Mouse (Mus musculus) embryonic facial prominence, embryonic 11.5 days (tissue): ENCODE results near the gene Tmem220. TPM values are rescaled to one million over a fixed set of nuclear protein-coding genes. Genes with fewer than 3 reads are reported as not detected.

ENCODE experiments used
- ATAC-seq: fragments of 200-750 bp; cut with Nextera tagmentation; replicated peaks from 2 replicates; pipeline ENCODE4 v1.8.0; 2017; ENCODE audit warnings: low read depth; ENCODE audit not compliant: insufficient number of reproducible peaks, low FRiP score, low TSS enrichment
- DNase-seq: peaks from one replicate; pipeline ENCODE4 v3.0.0-alpha.2; 2015; ENCODE audit warnings: low spot score
- H3K27ac ChIP-seq: fragments of 300-500 bp; sonication (generic); replicated peaks from 2 replicates; pipeline ENCODE4 v1.5.1; 2014; ENCODE audit warnings: mild to moderate bottlenecking, low read depth, low read length, control low read depth
- H3K27me3 ChIP-seq: fragments of 300-500 bp; sonication (generic); 2 replicates; pipeline ENCODE4 v1.6.1; 2014; ENCODE audit warnings: mild to moderate bottlenecking, low read length, moderate library complexity, mixed read lengths; ENCODE audit not compliant: control insufficient read depth, insufficient read depth
- H3K36me3 ChIP-seq: fragments of 300-500 bp; sonication (generic); replicated peaks from 2 replicates; pipeline ENCODE4 v1.6.1; 2014; ENCODE audit warnings: low read depth, mild to moderate bottlenecking, low read length, moderate library complexity, mixed read lengths; ENCODE audit not compliant: control insufficient read depth, insufficient read depth
- H3K4me1 ChIP-seq: fragments of 300-500 bp; sonication (generic); 2 replicates; pipeline ENCODE4 v1.6.1; 2014; ENCODE audit warnings: low read length, mixed read lengths; ENCODE audit not compliant: control insufficient read depth, insufficient read depth
- H3K4me2 ChIP-seq: fragments of 300-500 bp; sonication (generic); 2 replicates; pipeline ENCODE4 v1.6.1; 2014; ENCODE audit warnings: low read depth, mild to moderate bottlenecking, control low read depth, low read length, moderate library complexity
- H3K4me3 ChIP-seq: fragments of 300-500 bp; sonication (generic); 2 replicates; pipeline ENCODE4 v1.5.1; 2014; ENCODE audit warnings: low read depth, low read length, control low read depth
- H3K9ac ChIP-seq: fragments of 300-500 bp; sonication (generic); replicated peaks from 2 replicates; pipeline ENCODE4 v1.6.1; 2014; ENCODE audit warnings: mild to moderate bottlenecking, control low read depth, low read length
- H3K9me3 ChIP-seq: fragments of 300-500 bp; sonication (generic); replicated peaks from 2 replicates; pipeline ENCODE4 v1.6.1; 2016; ENCODE audit warnings: mild to moderate bottlenecking, low read length, inconsistent platforms, mixed read lengths; ENCODE audit not compliant: control insufficient read depth
- WGBS: fragments of 180-500 bp; shearing (Covaris S2); extraction: QIAGEN DNeasy Blood & Tissue Kit; methylation state at CpG from one replicate; pipeline ENCODE4 v1.1.7; 2014; 5-methylcytosine and 5-hydroxymethylcytosine counted together
- polyA plus RNA-seq: library from polyadenylated mRNA; unstranded; fragments of >200 nt; fragmentation: Nextera tagmentation; extraction: Ambion mirVana; gene quantifications from 2 replicates; pipeline ENCODE4 v1.2.1, GENCODE M21; 2014

The Tmem220 gene
- polyA plus RNA-seq, 1 experiment from 2014 or later, result 0.98 TPM

GRCm38 (mm10) chr11:66985136-66985702 lies 39.7 kb upstream of the Tmem220 start:
- Histone ChIP-seq H3K9ac (peak overlapping the region; percentile 22), H3K36me3 (no peaks in the 10 kb centered on the region), H3K9me3 (no peaks in the 10 kb centered on the region), H3K4me3 (peak overlapping the region; percentile 17; the same call in 1 of the 2 replicates), H3K27ac (no peak overlapping the region), H3K4me2 (peak overlapping the region; percentile 32), H3K27me3 (no peaks in the 10 kb centered on the region), H3K4me1 (no peaks in the 10 kb centered on the region; the same call in none of the 2 replicates)
- DNase-seq (no peak), ATAC-seq (no peak)
- 38% methylated on average over 11 of the region's 11 CpGs for WGBS

- no peak for DNase-seq
- 68% methylated on average over 2 of the region's 2 CpGs for WGBS
- H3K4me1 ChIP-seq, result no peaks in the 10 kb centered on the region
These were observed 32.8 kb upstream of the Tmem220 start for GRCm38 (mm10) chr11:66992150-66992549.

GRCm38 (mm10) chr11:66993674-66994073 lies 31.3 kb upstream of the Tmem220 start:
- WGBS, result 32% methylated on average over 1 of the region's 1 CpGs
- no peaks in the 10 kb centered on the region for H3K4me1 ChIP-seq
- H3K27ac ChIP-seq, result no peak overlapping the region
- DNase-seq, result no peak
- no peaks in the 10 kb centered on the region for H3K27me3 ChIP-seq
- no peak overlapping the region for H3K4me3 ChIP-seq
- no peaks in the 10 kb centered on the region for H3K9me3 ChIP-seq
- H3K4me2 ChIP-seq, result no peak overlapping the region
- no peaks in the 10 kb centered on the region for H3K36me3 ChIP-seq
- no peak for ATAC-seq
- H3K9ac ChIP-seq, result no peak overlapping the region

More at GRCm38 (mm10) chr11:66992150-66992549, 32.8 kb upstream of the Tmem220 start:
- ATAC-seq, result no peak
- Histone ChIP-seq H3K27ac (no peak overlapping the region), H3K9me3 (no peaks in the 10 kb centered on the region), H3K36me3 (no peaks in the 10 kb centered on the region), H3K4me2 (no peak overlapping the region), H3K9ac (no peak overlapping the region), H3K27me3 (no peaks in the 10 kb centered on the region), H3K4me3 (no peak overlapping the region)

- Histone ChIP-seq H3K27ac (no peak overlapping the region), H3K36me3 (no peaks in the 10 kb centered on the region), H3K4me2 (no peak overlapping the region), H3K9ac (no peak overlapping the region), H3K4me3 (no peak overlapping the region), H3K9me3 (no peaks in the 10 kb centered on the region), H3K27me3 (no peaks in the 10 kb centered on the region), H3K4me1 (no peaks in the 10 kb centered on the region)
- ATAC-seq (no peak), DNase-seq (no peak)
- 80% methylated on average over 4 of the region's 4 CpGs for WGBS
These were observed 28.5 kb upstream of the Tmem220 start for GRCm38 (mm10) chr11:66996446-66996845.

- H3K4me2 ChIP-seq, result no peak overlapping the region
- 82% methylated on average over 14 of the region's 14 CpGs for WGBS
- DNase-seq (no peak), ATAC-seq (no peak)
- H3K9ac ChIP-seq, result no peak overlapping the region
- no peaks in the 10 kb centered on the region for H3K4me1 ChIP-seq
- no peaks in the 10 kb centered on the region for H3K27me3 ChIP-seq
- H3K36me3 ChIP-seq, result no peaks in the 10 kb centered on the region
- no peak overlapping the region for H3K27ac ChIP-seq
- H3K4me3 ChIP-seq, result no peak overlapping the region
- H3K9me3 ChIP-seq, result no peaks in the 10 kb centered on the region
These were observed 26.2 kb upstream of the Tmem220 start for GRCm38 (mm10) chr11:66998467-66999403.

- Histone ChIP-seq H3K27me3 (no peaks in the 10 kb centered on the region), H3K4me2 (no peak overlapping the region), H3K4me1 (no peaks in the 10 kb centered on the region), H3K36me3 (no peaks in the 10 kb centered on the region), H3K9me3 (no peaks in the 10 kb centered on the region), H3K4me3 (no peak overlapping the region), H3K9ac (no peak overlapping the region), H3K27ac (no peak overlapping the region)
- DNase-seq (no peak), ATAC-seq (no peak)
- WGBS, result 71% methylated on average over 4 of the region's 4 CpGs
These were observed 24.3 kb upstream of the Tmem220 start for GRCm38 (mm10) chr11:67000671-67001070.

- Histone ChIP-seq H3K27me3 (no peaks in the 10 kb centered on the region), H3K4me3 (no peak overlapping the region), H3K9ac (peak overlapping the region; percentile 18; the same call in 1 of the 2 replicates), H3K27ac (0 out of 2 replicates have a peak overlapping the region, but pooled peaks have one; percentile 6), H3K4me2 (no peak overlapping the region), H3K4me1 (no peaks in the 10 kb centered on the region), H3K36me3 (no peaks in the 10 kb centered on the region), H3K9me3 (no peaks in the 10 kb centered on the region)
- WGBS, result 14% methylated on average over 1 of the region's 1 CpGs
- peak; percentile 35; the same call in 1 of the 2 replicates for ATAC-seq
- DNase-seq, result peak; percentile 58
These were observed 23.2 kb upstream of the Tmem220 start for GRCm38 (mm10) chr11:67001717-67002116.

GRCm38 (mm10) chr11:67002911-67003310 lies 22.0 kb upstream of the Tmem220 start:
- ATAC-seq, result no peak
- no peak for DNase-seq
- H3K4me3 ChIP-seq, result no peak overlapping the region
- 81% methylated on average over 2 of the region's 2 CpGs for WGBS
- no peaks in the 10 kb centered on the region for H3K9me3 ChIP-seq
- no peaks in the 10 kb centered on the region for H3K4me1 ChIP-seq
- H3K9ac ChIP-seq, result no peak overlapping the region
- H3K36me3 ChIP-seq, result no peaks in the 10 kb centered on the region
- H3K27ac ChIP-seq, result no peak overlapping the region
- H3K4me2 ChIP-seq, result no peak overlapping the region
- H3K27me3 ChIP-seq, result no peaks in the 10 kb centered on the region
